Mouse (Mus musculus) small intestine, adult 2 months (tissue): ENCODE results near the gene Ankrd22.

Experiments
- CTCF ChIP-seq: fragments of 200-500 bp; IDR thresholded peaks from 2 replicates; pipeline ENCODE4 v1.5.1; 2012; ENCODE audit warnings: low read depth, mild to moderate bottlenecking, control low read depth, inconsistent platforms, low read length, moderate library complexity, mixed read lengths; ENCODE audit not compliant: insufficient replicate concordance, insufficient read length; ENCODE audit errors: extremely low read depth
- POLR2A ChIP-seq: fragments of 200-500 bp; IDR thresholded peaks from 2 replicates; pipeline ENCODE4 v1.6.1; 2012; ENCODE audit warnings: low read depth, mild to moderate bottlenecking, control low read depth, inconsistent platforms, low read length, moderate library complexity

GRCm38 (mm10) chr19:34169121-34169520 is 3.3 kb upstream of the Ankrd22 start:
- TF ChIP-seq CTCF (no peak), POLR2A (no peak)
